9 mouse cellular contexts compared by ENCODE assay signal in the genomic region with DNA sequence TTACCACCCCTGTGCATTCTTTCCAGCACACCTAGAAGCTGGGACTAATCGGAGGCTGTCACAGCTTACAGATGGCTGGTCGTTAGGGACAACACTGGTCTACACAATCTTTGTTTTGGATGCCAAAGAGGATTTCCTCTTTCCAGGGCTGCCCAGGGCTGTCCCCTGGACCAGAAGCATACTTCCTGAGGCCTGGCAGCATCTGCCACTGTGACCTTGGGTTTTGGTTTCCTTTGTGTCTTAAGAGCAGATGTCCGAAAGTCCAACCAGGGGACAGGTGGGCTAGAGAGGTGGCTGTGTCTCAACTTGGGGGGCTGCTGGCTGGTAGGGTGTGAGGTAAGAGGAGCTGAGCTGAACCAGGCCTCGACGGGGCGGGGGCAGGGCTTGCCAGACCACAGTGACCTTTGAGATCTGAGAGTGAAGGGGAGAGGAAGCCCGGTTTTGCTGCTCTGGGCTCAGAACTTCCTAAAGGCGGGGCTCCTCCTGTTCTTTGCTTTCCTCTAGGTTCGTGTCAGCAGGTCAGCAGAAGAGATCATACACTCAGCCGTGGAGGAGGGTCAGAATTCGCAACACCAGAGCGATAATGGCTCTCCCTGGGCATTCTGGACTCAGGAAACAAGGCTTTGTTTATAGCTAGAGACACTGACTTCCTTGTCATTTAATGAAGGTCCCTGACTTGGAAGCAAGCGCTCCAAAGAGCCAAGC.
A peak's percentile ranks its signal among the peaks of the same experiment; 100 is the strongest.
DNase-seq lines count a peak whose midpoint lies in the region; ATAC-seq and TF ChIP-seq lines count a peak whose summit lies in the region.
"Had no signal": no experiment of that assay in that cellular context is flagged by ENCODE, and none has a peak within 500 bp of the region (broad histone marks: within the 10 kb centered on the region; RNA-seq: fewer than 3 reads in every experiment).

No protein-coding gene starts in this region.

- TF ChIP-seq CTCF in Patski (IDR thresholded peaks at IDR 0.05) = no peak
- TF ChIP-seq CTCF in bone marrow macrophage, adult 2 months (IDR thresholded peaks at IDR 0.05; ENCODE audit: low read depth, low read length) = no peak
- no peak for TF ChIP-seq CTCF in lung, postnatal 0 days (IDR thresholded peaks at IDR 0.05)

- no peak for DNase-seq in Patski (ENCODE audit: low read depth, low spot score)
- peak; percentile 66 for DNase-seq in kidney, adult 9 months
- peak; percentile 68 for DNase-seq in lung, postnatal 0 days (ENCODE audit: low spot score)
- no peak for DNase-seq in layer of hippocampus, adult 11-12 months (ENCODE audit: low spot score)
- DNase-seq in left cerebral cortex, adult 8-10 months (ENCODE audit: low spot score in 2 of 2) = no peak
- no peak for DNase-seq in cerebellum, adult 18-20 months

- in situ Hi-C loops in Patski (cut with MboI; ENCODE audit: low pct_unique_long_range_greater_than_20kb) = no loop called here

- TF ChIP-seq EP300 in lung, postnatal 0 days (IDR thresholded peaks at IDR 0.05) = peak; percentile 81

- ATAC-seq in Patski = peak; percentile 8
- no peak for ATAC-seq in heart, embryonic 11.5 days (replicated peaks; ENCODE audit: insufficient number of reproducible peaks, low FRiP score, low TSS enrichment)
- ATAC-seq in lung, postnatal 0 days = peak; percentile 84

- no peak overlapping the region; the same call in 1 of the 2 replicates for H3K9ac ChIP-seq in heart, embryonic 11.5 days (ENCODE audit: low read depth, low read length)
- H3K9ac ChIP-seq in lung, postnatal 0 days (replicated peaks; ENCODE audit: low read depth) = no peak overlapping the region
- H3K9ac ChIP-seq: midbrain, embryonic 12.5 days had no signal

- H3K36me3 ChIP-seq in heart, embryonic 11.5 days (ENCODE audit: control insufficient read depth, insufficient read depth, low read length) = no peaks in the 10 kb centered on the region
- no peaks in the 10 kb centered on the region for H3K36me3 ChIP-seq in lung, postnatal 0 days (ENCODE audit: insufficient read depth, low read length)
- H3K36me3 ChIP-seq: midbrain, embryonic 12.5 days had no signal

- no peak overlapping the region for H3K4me2 ChIP-seq in heart, embryonic 11.5 days
- H3K4me2 ChIP-seq in lung, postnatal 0 days (replicated peaks; ENCODE audit: low read depth, low read length) = no peak overlapping the region
- H3K4me2 ChIP-seq: midbrain, embryonic 12.5 days had no signal

- no peak for TF ChIP-seq POLR2A in bone marrow macrophage, adult 2 months (IDR thresholded peaks at IDR 0.05; ENCODE audit: borderline replicate concordance, low read depth, low read length)

- H3K4me1 ChIP-seq in bone marrow macrophage, adult 2 months (ENCODE audit: control insufficient read depth, insufficient read depth, low read length) = peaks cover 29% of the 10 kb centered on the region
- H3K4me1 ChIP-seq in heart, embryonic 11.5 days (ENCODE audit: control insufficient read depth, insufficient read depth, low read length) = peaks cover 3% of the 10 kb centered on the region; the same call in 1 of the 2 replicates
- H3K4me1 ChIP-seq in lung, postnatal 0 days (ENCODE audit: insufficient read depth, low read depth, low read length) = no peaks in the 10 kb centered on the region

- H3K4me3 ChIP-seq in bone marrow macrophage, adult 2 months (ENCODE audit: insufficient read depth, low read length) = no peak overlapping the region
- no peak overlapping the region for H3K4me3 ChIP-seq in heart, embryonic 11.5 days (ENCODE audit: low read depth, low read length)
- no peak overlapping the region for H3K4me3 ChIP-seq in lung, postnatal 0 days (ENCODE audit: low read depth, low read length)
- H3K4me3 ChIP-seq: midbrain, embryonic 12.5 days had no signal

- 43% methylated on average over 13 of the region's 13 CpGs for WGBS in heart, embryonic 11.5 days (ENCODE audit: insufficient replicate concordance)
- WGBS in lung, postnatal 0 days = 42% methylated on average over 13 of the region's 13 CpGs

- peak overlapping the region; percentile 48 for H3K27ac ChIP-seq in bone marrow macrophage, adult 2 months (ENCODE audit: insufficient read depth, low read depth, low read length)
- peak overlapping the region; percentile 51; the same call in 1 of the 2 replicates for H3K27ac ChIP-seq in heart, embryonic 11.5 days (ENCODE audit: low read depth, low read length)
- H3K27ac ChIP-seq in lung, postnatal 0 days (ENCODE audit: low read length) = peak overlapping the region; percentile 85
- H3K27ac ChIP-seq: midbrain, embryonic 12.5 days had no signal

- no peaks in the 10 kb centered on the region for H3K9me3 ChIP-seq in heart, embryonic 11.5 days (replicated peaks; ENCODE audit: control insufficient read depth, low read length)
- no peaks in the 10 kb centered on the region for H3K9me3 ChIP-seq in lung, postnatal 0 days (ENCODE audit: low read length)
- H3K9me3 ChIP-seq: midbrain, embryonic 12.5 days had no signal

- POLR2A ChIA-PET in Patski (lab: Charles Lee) = no interaction called here

- CTCF ChIA-PET in Patski (lab: Charles Lee) = no interaction called here

- H3K27me3 ChIP-seq in Patski = no peaks in the 10 kb centered on the region
- H3K27me3 ChIP-seq in heart, embryonic 11.5 days (ENCODE audit: control insufficient read depth, insufficient read depth, low read length) = no peaks in the 10 kb centered on the region
- H3K27me3 ChIP-seq in lung, postnatal 0 days (replicated peaks; ENCODE audit: insufficient read depth, low read length) = no peaks in the 10 kb centered on the region
- H3K27me3 ChIP-seq: midbrain, embryonic 12.5 days had no signal

Comparison
In these comparisons a context has a peak if more than half of its experiments do, and no peak if none do; other contexts are left out.
1. DNase-seq: peak in kidney, adult 9 months (single experiment) and lung, postnatal 0 days (single experiment); none in Patski (single experiment), layer of hippocampus, adult 11-12 months (single experiment), left cerebral cortex, adult 8-10 months (0 of 2) and cerebellum, adult 18-20 months (0 of 2).
2. Peak in every context shown above with its lines, with median percentiles within 50 percentile points of each other: H3K27ac ChIP-seq.